Mouse (Mus musculus) heart, adult 11 months (tissue): ENCODE measurements at regions not wholly inside any gene's neighbourhood (a gene's known extent, or its start where the extent isn't known, plus 50 kb on each side); places are given as distances from the start of the nearest gene placed in this dataset.
"Not testable (repeated sequence)": the region's sequence is repeated elsewhere in the genome, so short reads cannot be mapped to it uniquely, and the experiment has no call there.

Experiments
- DNase-seq: peaks from one replicate; pipeline ENCODE4 v3.0.0; 2022

- DNase-seq: no peak
These were observed 575.7 kb upstream of the Gulo start for GRCm38 (mm10) chr14:66584699-66585098.

- no peak for DNase-seq
These were observed 571.0 kb upstream of the Gulo start for GRCm38 (mm10) chr14:66579904-66580492.

- DNase-seq: no peak
These were observed 557.6 kb upstream of the Gulo start for GRCm38 (mm10) chr14:66566600-66566999.

- no peak for DNase-seq
These were observed 553.7 kb upstream of the Gulo start for GRCm38 (mm10) chr14:66562744-66563143.

GRCm38 (mm10) chr14:66561715-66562114 is 552.7 kb upstream of the Gulo start:
- DNase-seq: no peak

GRCm38 (mm10) chr14:66561042-66561590 is 552.1 kb upstream of the Gulo start:
- no peak for DNase-seq

GRCm38 (mm10) chr14:66558393-66558792 is 549.4 kb upstream of the Gulo start:
- DNase-seq: no peak

GRCm38 (mm10) chr14:66557631-66558030 is 548.6 kb upstream of the Gulo start:
- peak; percentile 98 for DNase-seq

GRCm38 (mm10) chr14:66538498-66538897 is 529.5 kb upstream of the Gulo start:
- peak; percentile 28 for DNase-seq

- peak; percentile 14 for DNase-seq
These were observed 525.7 kb upstream of the Gulo start for GRCm38 (mm10) chr14:66534671-66535070.

GRCm38 (mm10) chr14:66528135-66528534 is 519.1 kb upstream of the Gulo start:
- peak; percentile 12 for DNase-seq

GRCm38 (mm10) chr14:66527061-66527460 is 518.1 kb upstream of the Gulo start:
- DNase-seq: peak; percentile 51

GRCm38 (mm10) chr14:66522856-66523400 is 513.9 kb upstream of the Gulo start:
- peak; percentile 92 for DNase-seq

- DNase-seq: peak; percentile 71
These were observed 513.0 kb upstream of the Gulo start for GRCm38 (mm10) chr14:66521836-66522629.

- peak; percentile 6 for DNase-seq
These were observed 507.8 kb upstream of the Gulo start for GRCm38 (mm10) chr14:66516770-66517169.

GRCm38 (mm10) chr14:66510750-66511149 is 501.7 kb upstream of the Gulo start:
- peak; percentile 53 for DNase-seq

GRCm38 (mm10) chr14:66510218-66510617 is 501.2 kb upstream of the Gulo start:
- DNase-seq: no peak

- no peak for DNase-seq
These were observed 500.7 kb upstream of the Gulo start for GRCm38 (mm10) chr14:66509706-66510105.

- peak; percentile 80 for DNase-seq
These were observed 493.0 kb upstream of the Gulo start for GRCm38 (mm10) chr14:66501995-66502394.

GRCm38 (mm10) chr14:66499896-66500295 is 490.9 kb upstream of the Gulo start:
- DNase-seq: peak; percentile 97

- DNase-seq: peak; percentile 46
These were observed 486.1 kb upstream of the Gulo start for GRCm38 (mm10) chr14:66495146-66495545.

GRCm38 (mm10) chr14:66494518-66494923 is 485.5 kb upstream of the Gulo start:
- DNase-seq: peak; percentile 97

GRCm38 (mm10) chr14:66493691-66494121 is 484.7 kb upstream of the Gulo start:
- DNase-seq: peak; percentile 60

GRCm38 (mm10) chr14:66484751-66485150 is 475.7 kb upstream of the Gulo start:
- DNase-seq: not testable (repeated sequence)
